Mouse (Mus musculus): ENCODE measurements at regions not wholly inside any gene's neighbourhood (a gene's known extent, or its start where the extent isn't known, plus 50 kb on each side); places are given as distances from the start of the nearest gene placed in this dataset.
A peak's percentile ranks its signal among the peaks of the same experiment; 100 is the strongest.

- DNase-seq, result no peak
These were observed 307.2 kb downstream of the Zfp804a start for GRCm38 (mm10) chr2:82360224-82360623.

GRCm38 (mm10) chr2:82373152-82373551, 320.1 kb downstream of the Zfp804a start:
- DNase-seq, result peak; percentile 33

GRCm38 (mm10) chr2:82378476-82378875, 325.5 kb downstream of the Zfp804a start:
- DNase-seq, result no peak

GRCm38 (mm10) chr2:82385123-82385522, 332.1 kb downstream of the Zfp804a start:
- DNase-seq, result no peak

GRCm38 (mm10) chr2:82387744-82388143, 334.7 kb downstream of the Zfp804a start:
- DNase-seq, result no peak

GRCm38 (mm10) chr2:82395426-82395825, 342.4 kb downstream of the Zfp804a start:
- no peak for DNase-seq

- no peak for DNase-seq
These were observed 392.7 kb downstream of the Zfp804a start for GRCm38 (mm10) chr2:82445706-82446105.

- no peak for DNase-seq
These were observed 402.7 kb downstream of the Zfp804a start for GRCm38 (mm10) chr2:82455743-82456142.

Measured in retina, postnatal 1 day (tissue).